Mouse (Mus musculus) fat pad, adult 2 months (tissue): ENCODE results near the gene Gm49425.
"Not testable (repeated sequence)": the region's sequence is repeated elsewhere in the genome, so short reads cannot be mapped to it uniquely, and the experiment has no call there.

Experiments
- DNase-seq: peaks from one replicate; pipeline ENCODE4 v3.0.0-alpha.2; 2011; ENCODE audit warnings: low read depth, low spot score; ENCODE audit errors: extremely low read depth

Gene Gm49425

DNA sequence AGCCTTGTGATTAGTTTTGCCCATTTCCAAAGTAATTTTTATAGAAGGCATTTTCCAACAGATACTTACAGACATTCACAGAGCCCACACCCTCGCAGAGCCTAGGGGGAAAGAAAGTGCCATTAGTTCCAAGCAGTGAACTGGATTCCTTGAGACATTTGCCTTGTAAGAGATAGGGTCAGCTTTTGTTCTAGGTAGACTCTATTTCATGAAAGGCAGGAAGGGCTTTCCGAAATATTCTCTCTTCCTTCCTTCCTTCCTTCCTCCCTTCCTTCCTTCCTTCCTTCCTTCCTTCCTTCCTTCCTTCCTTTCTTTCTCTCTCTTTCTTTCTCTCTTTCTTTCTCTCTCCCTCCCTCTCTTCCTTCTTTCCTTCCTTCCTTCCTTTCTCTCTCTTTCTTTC is at the start of gene Gm49425:
Gm49425 (minus strand) TSS at position 101 of the 400 bp plus-strand sequence.
- DNase-seq, result not testable (repeated sequence)

DNA sequence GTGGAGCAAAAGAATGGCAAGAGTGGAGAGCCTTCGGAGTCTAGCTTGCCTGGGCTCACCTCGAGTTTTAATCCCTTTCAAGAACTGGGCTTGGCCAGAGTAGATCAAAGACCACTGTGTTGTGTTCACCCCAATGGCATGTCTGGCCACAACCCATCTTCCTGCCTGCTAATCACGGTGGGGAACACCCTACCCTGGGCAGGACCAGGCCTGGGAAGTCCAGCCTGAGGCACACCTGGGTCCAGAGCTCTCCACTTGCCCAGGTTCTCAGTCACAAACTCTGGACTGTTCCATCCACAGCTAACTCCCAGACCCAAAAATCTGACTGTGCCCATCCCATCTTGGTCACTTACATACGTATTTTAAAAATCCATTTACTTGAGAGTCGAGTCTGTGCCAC is 45.8 kb upstream of the Gm49425 start, which contains the start of gene Krt90:
Krt90 (minus strand) TSS at position 101 of the 400 bp plus-strand sequence.
- DNase-seq, result no peak

DNA sequence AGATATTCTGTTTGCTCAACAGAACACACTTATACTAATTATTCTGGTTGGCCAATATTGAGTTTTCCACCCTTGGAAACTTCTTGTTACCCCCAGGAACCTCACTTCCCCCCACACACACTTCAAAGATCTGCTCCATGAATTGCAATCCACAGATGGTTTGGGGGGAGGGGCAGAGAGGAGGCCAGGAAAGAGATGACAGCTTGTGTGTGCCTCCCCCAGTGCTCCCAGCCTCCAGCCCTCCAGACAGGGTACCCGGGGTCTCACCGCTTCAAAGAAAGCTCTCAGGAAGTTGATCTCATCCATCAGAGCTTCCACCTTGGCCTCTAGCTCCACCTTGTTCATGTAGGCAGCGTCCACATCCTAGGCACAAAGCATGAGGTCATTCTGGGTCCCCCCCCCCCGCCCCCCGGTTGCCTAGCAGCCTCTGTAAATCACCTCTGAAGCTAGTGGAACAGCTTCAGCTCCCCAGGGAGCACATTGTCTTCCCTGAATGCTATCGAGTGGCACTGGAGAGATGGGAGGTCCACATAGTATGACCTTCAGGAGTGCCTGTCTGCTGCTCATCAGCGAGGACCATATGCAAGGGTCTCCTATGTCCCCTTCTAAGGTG is 41.1 kb upstream of the Gm49425 start:
- DNase-seq, result no peak

DNA sequence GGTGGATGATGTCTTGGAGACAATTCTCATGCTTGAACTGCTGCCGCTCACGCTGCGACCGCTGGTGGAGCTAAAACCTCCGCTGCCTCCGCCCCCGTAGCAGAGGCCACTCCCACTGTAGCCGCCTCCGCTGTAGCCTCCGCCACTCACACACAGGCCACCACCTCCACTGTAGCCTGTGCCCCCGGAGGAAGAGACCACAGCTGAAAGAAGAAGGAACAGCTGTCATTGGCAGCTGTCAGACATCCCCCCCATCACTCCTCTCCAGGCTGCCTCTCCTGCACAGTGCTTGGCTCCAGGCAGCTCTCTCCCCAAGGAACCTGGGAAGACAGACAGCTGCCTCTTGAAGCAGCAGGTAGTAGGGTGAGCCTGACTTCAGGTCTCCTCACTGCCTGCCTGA is 36.1 kb upstream of the Gm49425 start:
- no peak for DNase-seq

DNA sequence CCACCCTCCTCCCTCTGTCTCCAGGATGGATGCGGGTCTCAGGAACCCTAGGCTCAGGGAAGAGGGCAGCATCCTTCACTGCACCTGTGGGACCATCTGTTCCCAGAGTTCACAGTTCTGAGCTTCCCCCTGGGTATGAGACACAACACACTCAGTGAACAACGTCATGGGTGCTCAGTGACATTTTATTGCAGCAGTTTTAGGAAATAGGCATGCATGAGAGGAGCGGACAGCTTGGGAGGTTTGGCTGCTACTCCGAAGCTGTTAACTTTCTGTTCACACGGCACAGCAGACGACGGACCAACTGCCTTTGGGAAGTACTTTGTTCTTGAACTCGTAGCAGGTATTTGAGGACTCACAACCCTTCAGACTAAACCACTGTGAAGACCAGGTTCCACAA is 35.1 kb upstream of the Gm49425 start:
- no peak for DNase-seq

DNA sequence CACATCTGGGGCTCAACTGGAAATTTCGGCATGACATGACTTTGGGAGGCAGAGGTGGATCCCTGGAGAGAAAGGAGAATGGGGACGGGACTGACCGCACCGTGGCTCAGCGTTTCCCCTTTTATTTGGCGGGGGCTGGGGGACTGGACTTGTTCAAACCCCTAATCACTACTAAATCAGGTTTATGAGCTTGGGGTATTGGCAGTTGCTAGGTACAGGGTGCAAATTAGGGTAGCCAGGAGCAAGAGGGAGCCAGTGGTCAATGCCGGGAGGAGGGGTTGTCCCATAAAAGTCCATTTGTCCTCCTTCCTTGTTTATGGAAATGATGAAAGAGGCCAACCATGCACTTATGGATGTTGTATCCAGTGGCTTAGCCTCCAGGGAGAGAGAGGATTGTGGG is 33.5 kb upstream of the Gm49425 start, which contains the start of gene Krt82:
Krt82 (minus strand) TSS at position 101 of the 400 bp plus-strand sequence.
- DNase-seq, result no peak

DNA sequence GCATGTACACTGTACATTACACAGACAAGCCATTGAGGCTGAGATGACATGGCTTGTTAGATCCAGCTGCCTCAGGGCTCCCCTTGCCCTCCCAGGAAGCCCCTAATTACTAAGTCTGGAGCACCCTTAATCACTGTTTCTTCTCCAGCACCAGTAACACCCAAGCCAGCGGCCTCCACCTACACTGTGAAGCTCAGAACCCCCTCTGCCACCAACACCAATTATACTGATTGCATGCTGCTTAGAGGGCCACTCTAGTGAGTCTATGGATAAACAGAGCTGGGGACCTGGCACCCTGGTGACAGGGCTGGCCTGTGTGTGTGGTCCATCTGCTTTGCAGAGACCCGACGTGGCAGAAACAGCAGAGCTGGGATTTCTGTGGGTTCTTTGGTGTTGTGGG is 27.4 kb upstream of the Gm49425 start:
- no peak for DNase-seq

DNA sequence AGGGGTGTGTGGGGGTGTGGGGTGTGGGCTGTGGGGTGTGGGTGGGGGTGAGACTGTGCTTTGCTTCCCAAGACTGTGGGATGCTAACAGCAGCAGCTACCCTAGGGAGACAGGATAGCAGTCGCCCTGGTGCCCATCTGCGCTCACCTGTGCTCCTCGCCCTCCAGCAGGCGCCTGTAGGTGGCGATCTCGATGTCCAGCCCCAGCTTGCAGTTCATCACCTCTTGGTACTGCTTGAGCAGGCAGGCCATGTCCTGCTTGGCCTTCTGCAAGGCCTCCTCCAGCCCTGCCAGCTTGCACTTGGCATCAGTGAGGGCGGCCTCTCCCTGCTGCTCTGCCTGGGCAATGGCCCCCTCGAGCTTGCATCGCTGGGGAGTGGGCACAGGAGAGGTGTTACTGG is 25.5 kb upstream of the Gm49425 start:
- DNase-seq, result no peak

DNA sequence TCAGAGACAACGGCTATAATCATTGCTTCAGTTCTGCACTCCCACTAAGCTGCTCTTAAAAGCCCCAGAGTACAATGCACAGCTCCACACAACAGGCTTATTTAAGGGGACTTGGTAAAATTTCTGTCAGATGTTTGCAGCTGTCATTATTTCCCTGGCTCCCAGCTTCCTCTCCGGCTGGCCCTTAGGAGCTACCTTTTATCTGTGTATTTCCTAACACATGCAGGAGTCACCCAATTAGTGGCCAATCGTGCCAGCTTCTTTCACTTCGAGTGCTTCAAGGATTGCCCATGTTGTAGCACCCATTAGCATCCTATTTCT is 21.5 kb upstream of the Gm49425 start:
- no peak for DNase-seq

DNA sequence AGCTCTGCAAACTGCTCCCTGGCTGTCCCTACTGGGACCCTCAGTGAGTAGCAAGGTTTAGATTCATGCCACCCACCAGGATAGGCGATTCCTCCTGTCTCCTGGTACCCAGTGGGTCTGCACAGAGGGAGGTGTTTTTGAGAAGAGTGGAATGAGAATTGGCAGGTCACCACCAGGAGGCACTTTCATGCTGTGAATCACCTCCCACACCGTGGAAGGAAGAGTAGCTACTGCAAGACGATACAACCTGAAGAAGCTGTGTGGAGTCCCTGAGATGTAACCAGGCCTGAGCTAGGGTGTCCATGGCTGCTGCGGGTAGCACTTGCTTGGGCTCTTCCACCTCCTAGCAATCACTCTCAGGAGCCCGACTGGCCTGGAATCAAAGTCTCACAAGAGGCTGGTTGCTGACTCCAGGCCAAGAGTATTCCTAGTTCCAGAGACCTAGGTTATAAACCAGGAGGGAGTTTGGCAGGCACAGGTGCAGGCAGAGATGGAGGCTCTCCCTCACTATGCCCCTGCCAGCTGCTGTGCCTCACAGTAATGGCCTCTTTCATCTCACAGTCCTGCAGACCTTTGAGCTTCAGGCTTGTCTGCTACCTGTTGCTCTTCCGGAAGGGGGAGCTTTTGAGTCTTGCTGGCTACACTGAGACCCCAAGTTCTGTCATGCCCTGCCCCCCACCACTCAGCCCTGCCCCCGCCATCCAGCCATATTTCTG is 21.0 kb upstream of the Gm49425 start:
- DNase-seq, result no peak

DNA sequence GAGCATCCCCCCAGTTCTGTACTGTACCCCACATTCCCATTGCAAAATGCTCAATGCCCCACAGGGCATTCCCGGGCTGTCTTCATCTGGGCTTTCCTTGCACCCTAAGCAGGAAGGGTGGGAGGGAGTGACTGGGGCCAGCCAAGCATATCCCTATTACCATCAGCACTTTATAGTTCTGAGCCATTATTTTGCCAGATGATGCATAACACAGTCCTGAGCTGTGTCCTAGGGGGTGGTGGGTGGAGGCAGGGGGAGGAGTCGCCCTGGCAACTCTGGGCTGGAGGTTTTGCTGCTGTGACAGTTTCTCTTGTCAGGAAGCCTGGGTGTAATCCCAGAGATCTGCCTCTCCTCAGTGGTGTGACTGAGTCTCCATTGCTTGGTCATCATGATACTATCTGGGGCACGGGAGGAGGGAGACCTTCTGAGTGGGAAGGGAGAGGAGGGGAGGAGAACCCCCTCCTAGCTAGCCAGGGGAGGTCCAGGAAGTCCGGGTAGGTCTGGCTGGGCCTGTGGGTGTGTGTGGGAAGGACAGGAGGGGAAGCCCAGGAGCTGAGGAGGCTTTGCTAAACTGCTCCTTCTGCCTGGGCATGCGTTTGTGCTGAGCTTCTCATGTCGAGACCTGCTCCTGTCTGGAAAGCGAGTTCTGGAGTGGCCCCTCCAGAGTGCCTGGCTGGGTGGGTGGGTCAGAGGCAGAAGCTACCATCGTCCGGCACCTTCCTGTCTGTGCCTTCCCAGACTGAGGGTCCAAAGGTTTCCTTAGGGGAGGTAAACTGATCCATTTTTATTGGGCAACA is 19.2 kb upstream of the Gm49425 start:
- peak; percentile 23 for DNase-seq

DNA sequence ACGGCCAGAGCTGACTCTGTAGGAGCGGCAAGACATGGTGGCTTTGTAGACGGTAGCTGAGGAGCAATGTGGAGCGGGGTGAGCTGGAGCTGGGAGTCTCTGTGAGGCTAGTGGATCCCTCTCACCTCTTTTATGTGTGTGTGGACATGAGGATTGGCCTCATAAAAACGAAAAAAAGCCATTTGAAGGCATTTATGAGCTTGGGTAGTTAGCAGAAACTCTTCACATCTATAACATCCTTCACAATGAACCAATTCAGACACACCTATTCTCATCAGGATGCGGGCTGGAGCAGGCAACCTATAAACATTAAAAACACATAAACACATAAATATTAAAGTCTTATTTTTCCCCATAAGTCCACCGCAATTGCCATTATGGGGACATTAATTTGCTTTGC is 15.7 kb upstream of the Gm49425 start, which contains the start of gene Krt84:
Krt84 (minus strand) TSS at position 101 of the 400 bp plus-strand sequence.
- no peak for DNase-seq

DNA sequence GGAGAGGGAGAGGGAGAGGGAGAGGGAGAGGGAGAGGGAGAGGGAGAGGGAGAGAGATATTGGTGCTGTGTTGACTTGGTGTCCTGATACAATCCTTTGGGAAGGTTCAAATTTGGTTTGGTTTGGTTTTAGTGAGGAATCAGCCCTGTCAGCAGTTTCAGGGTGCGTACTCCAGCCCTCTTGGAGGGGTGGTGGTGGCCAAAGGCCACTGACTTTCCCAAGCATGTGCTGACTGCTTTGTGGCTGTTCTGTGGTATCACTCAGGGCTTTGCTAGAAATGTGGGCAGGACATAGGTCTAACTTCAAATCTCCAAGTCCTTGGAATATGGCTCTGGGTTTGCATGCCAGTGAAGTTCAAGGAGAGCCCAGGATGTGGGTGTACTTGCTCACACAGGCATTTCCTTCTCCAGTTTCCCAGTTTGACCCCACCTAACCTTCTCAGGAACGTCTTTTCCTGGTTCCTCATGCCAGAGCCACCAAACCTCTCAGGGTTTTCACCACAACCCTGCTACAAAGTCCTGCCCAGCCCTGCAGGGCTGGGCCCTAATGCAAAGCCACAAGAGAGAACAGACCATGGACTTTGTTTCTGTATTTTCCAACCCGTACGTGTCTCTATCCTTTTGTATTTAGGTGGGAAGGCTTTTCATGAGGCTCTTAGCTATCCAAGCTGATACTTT is 5.6 kb upstream of the Gm49425 start:
- DNase-seq, result no peak

DNA sequence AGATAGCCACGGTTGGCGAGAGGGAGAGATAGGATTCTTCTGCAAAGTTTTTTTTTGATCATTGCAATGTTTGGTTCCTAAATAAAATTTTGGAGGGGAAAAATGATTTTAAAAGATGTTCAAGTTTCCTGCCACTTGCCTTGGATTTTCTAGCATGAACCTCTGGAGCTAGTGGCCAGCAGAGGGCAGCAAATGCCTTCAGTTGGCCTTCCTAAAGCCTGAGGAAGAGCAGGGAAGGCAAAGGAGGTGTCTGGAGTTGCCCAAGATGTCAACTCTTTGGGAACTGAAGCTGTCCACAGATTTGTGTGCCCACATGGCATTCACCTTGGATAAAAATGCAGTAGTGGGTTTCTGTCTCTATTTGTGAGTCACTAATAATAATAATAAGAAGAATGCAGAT is 2.7 kb upstream of the Gm49425 start:
- no peak for DNase-seq

DNA sequence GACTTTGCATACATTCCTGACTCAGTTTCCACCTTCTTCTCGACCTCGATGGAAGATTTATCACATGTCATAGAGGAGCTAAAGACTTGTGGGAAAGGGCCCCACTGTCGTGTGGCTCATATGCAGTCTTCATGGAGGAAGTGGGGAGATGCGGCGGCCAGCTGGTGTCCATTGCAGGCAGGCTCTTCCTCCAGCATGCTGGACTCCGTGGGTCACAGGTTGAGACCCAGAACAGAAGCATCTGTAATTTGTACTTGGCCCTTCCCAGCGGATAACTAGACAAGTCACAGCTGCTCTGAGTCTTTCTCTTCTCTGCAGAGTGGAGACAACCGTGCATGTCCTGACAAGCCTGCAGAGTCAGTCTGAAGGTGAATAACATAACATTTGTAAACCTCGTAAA is 8.8 kb downstream of the Gm49425 start:
- no peak for DNase-seq

DNA sequence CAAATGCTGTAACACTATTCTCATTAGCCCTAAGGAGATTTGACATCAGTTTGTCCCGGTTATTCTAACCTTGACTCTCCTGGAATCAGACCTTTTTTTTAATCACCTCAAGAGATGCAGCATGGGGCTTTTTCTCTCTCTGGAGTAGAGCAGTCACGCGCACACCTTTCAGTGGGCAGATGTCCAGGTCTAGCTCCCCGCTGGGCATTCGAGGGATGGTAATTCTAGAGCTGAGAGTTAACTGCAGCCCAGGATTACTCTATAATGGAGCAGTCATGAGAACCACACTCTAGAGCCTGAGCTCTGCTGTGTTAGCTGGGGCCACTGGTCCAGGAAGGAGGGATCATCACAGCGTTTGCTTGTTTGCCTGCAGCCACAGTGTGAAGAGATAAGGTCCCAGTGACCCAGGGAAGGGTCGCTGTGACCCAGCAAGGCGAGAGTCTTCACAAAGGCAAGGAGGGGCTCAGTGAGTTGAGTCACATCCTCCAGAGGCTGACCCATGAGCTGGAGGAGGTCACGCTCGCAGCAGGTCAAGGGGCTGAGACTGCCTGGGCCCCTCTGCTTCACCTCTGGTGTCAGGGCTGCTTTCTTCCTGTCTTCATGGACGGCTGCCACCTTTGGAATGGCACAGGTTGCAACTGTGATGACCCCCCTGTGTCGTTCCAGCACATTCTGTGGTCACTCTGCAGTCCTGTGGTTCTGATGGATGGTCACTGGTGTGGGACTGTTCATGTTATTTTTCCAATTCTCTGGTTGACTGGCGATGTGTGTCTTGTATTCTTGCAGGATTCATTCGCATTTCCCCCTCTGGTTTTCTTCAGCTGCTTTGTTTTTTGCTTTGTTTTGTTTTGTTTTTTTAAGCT is 9.9 kb downstream of the Gm49425 start:
- DNase-seq, result no peak

DNA sequence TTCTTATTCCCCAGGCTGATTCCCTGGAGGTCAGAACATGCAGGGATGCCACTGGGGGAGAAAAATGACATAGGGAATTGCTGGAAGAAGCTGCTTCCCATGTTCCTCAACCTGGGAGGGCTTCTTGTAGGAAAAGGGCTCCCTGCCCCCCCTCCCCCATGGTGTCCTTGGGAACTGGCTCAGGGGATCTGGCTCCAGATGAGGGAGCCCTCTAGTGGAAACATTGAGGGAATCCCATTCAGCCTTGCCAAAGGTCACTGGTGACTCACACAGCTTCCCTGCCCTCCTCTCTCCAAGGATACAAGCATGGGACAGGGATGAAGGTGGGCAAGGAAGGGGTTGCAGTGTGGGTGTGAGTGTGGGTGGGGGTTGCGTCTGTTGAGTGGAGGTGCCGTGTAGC is 19.9 kb downstream of the Gm49425 start:
- no peak for DNase-seq

DNA sequence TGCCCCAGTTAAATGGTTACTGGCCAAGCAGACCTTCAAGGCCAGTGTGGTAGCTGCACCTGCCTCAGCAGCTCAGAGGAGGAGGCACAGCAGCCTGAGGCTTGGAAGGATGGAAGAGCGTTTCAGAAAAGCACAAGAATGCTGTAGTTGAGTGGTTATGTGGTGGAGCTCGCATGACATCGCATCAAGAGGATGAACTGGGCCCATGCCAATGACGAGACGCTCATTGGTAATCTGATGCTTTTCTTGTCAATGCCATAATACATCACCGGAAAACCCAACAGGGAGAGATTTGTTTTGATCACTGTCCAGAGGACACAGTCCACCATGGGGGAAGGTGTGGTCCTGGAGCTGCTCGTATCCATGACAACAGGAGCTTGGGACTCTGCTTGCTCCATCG is 21.8 kb downstream of the Gm49425 start:
- DNase-seq, result no peak

DNA sequence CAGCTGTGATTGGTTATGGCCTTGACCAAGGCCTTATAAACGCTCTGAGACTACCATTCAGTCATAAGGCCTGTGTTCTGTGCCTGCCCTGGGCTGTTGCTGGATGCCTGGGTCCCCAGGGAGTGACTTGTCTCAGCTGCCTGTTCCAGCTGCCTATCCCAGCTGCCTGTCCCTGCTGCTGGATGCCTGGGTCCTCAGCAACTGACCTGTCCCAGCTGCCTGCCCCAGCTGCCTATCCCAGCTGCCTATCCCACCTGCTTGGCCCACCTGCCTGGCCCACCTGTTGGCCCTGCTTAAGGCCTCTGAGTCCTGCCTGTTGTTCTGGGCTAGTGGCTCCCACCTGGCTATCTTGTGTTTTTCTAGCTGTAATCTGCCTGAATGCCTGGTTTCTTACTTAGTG is 22.9 kb downstream of the Gm49425 start:
- no peak for DNase-seq

DNA sequence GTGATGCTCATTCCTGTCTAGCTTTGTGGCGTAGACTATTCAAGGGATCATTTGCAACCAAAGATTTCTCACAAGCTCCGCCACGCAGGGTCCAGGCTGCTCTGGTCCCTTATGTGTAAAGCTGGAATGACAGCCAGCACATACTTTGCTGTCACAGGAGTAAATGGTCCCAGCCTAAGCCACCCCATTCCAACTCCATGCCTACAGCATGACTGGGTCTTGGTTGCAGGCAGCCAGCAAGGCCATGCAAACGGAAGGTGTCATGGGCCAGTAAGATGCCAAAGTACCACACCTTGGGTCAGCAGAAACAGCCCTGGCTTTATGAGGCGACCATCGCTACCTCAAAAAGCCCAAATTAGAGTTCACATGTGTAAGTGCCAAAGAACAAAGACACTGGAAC is 23.3 kb downstream of the Gm49425 start:
- no peak for DNase-seq
